Mouse (Mus musculus) monocyte, adult 2 months (primary cell): ENCODE measurements at regions not wholly inside any gene's neighbourhood (a gene's known extent, or its start where the extent isn't known, plus 50 kb on each side); places are given as distances from the start of the nearest gene placed in this dataset.
"Not testable (repeated sequence)": the region's sequence is repeated elsewhere in the genome, so short reads cannot be mapped to it uniquely, and the experiment has no call there.

Experiments
- DNase-seq, 2 experiments: peaks; one replicate each; pipeline ENCODE4 v3.0.0; 2022; ENCODE audit warnings: low spot score in 2 of 2, low read depth in 1 of 2

GRCm38 (mm10) chr7:82047456-82047855 lies 55.4 kb upstream of the Bnc1 start:
- DNase-seq, result no peak

DNA sequence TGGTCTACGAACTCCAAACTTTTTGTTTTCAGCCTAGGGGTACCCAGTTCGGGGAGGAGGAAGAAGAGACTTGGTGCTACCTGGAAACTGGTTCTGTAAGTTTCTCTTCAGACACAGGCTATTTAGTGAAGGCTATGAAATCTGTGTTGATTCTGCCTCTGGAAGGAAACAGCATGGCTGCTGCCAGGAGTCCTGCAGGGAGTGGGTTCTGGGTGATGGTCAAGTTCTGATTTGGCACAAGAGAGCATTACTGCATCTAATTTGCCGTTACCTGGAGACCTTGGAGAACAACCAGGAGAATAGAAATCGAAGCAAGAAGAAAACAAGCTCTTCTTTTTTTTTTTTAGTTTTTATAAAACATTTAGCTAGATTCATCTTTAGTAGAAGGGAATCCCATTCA lies 61.3 kb upstream of the Bnc1 start:
- no peak for DNase-seq

GRCm38 (mm10) chr7:82056551-82057230 lies 64.6 kb upstream of the Bnc1 start:
- DNase-seq, result no peak

DNA sequence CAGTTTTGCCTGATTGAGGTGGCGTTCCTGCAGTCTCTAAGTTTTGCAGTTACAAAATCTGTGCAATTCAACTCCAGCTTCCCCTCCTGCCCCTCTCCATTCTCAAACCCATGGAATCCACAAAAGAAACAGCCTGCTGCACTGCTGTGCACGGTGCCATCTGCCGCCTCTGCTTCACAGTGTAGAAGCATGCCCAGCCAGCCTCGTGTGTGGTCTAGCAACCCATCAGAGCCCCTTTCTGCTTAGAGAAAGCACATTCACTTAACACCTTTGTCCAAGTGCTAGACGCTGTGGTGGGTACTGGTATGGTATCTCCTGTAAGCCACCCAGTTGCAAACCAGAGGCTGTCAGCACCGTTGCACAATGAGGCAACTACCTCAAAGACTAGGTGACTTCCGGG lies 71.3 kb upstream of the Bnc1 start:
- no peak for DNase-seq

- no peak for DNase-seq
Observed at GRCm38 (mm10) chr7:82069629-82070450, 77.7 kb upstream of the Bnc1 start.

DNA sequence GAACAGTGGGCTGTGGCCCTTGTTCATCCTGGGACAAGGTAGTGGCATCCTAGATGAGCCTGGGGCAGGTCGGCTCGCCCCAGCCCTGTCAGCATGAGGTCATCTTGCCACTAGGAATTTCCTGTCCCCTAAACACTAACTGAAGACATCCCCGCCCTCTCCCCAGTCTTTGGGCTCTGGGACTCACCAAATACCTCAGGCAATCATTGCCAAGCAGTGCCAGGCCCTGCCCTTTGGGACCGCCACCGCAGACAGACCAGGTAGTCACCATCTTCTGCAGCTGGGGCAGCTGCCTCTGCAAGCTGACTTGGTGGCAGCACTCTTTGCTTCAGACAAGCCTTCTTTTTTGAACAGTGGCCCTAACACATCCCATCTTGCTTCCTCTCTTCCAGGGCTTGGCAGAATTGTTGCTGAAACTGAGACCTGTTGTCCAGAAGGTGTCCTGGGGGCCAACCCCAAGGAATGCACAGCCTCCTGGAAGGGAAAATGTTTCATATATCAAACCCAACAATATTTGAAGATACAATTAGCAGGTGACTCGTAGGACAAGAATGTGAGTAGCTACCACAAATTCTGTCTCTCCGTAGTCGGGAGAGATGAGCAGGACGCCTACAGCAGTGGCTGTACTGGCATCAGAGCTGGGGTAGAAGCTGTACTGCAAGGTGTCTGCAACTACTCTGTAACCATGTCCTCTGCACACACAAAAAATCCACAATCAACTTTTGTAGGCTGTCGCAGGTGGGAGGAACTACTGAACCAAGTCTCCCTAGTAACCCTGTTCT lies 79.0 kb upstream of the Bnc1 start:
- DNase-seq, result no peak

DNA sequence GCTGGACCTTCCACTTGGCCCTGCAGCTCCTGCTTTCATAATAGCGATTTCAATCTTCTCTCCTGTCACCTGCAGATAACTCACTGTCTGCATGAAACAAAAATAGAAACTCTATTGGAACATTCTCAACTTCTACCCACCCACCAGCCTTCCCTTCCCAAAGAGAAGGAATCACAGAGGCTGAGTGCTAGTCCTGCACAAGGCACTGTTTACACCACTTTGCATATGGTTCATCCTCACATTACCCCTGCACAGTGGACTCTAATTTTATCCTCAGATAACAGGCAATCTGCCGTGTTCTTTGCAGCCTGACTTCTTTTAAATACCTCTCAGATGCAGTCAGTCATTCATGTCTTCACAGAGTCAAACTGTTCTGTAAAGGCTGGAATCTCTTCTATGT lies 83.3 kb upstream of the Bnc1 start:
- no peak for DNase-seq

DNA sequence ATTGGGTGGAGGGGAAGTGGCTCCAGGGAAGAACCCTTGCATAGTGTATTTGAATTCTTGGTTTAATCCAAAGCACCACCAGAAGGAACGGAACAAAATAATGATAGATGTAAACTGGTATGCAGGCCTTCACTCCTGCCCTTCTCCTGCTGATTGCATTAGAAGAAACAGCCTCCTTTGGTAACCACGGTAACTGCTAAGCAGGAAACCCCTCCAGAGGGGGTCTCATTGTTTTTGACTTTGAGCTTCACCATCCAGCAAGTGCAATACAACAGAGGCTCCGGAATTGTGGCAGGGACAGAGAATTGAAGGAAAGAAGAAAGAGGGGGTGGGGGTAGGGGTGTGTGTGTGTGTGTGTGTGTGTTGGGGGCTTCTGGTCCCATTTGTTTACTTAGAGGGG lies 89.8 kb upstream of the Bnc1 start:
- DNase-seq, result no peak

- DNase-seq, result no peak
Observed at GRCm38 (mm10) chr7:82082883-82083282, 90.8 kb upstream of the Sh3gl3 start.

GRCm38 (mm10) chr7:82084473-82084872 lies 89.2 kb upstream of the Sh3gl3 start:
- DNase-seq, result no peak

DNA sequence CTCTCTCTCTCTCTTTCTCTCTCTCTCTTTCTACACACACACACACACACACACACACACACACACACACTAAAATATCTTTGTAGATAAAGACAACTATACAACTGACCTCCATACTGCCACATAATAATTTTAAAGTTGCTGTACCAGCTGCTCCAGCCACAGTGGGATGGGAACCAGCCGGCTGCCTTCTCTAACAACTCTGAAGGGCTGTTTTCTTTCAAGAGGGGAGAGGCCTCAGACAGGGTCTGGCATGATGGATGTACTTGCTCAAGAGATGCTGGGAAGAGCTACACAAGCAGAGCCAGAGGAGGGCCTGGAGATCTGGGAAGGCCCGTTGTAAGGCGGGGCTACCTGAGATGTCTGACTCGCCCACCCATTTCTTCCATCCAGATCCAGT lies 88.4 kb upstream of the Sh3gl3 start:
- DNase-seq, result no peak

DNA sequence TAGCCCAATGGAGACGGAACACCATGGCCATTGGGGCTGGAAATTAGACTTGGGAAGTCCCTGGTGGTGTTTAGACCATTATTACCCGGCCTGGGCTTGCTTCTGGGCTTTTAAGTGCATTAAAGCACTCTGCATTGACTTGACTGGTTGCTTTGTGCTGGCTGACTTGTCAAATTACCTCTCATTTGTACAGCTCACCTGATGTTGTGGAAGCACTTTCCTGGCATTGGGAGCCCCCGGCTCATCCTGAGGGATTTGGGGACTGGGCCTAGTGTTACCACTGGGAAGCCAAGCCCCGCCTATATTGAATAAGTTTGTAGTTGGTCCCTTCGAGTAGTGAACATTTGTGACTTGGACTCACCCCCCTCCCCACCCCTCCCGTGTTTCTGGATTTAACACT lies 75.5 kb upstream of the Sh3gl3 start:
- no peak for DNase-seq

- DNase-seq, result no peak
Observed at GRCm38 (mm10) chr7:82101314-82101713, 72.3 kb upstream of the Sh3gl3 start.

DNA sequence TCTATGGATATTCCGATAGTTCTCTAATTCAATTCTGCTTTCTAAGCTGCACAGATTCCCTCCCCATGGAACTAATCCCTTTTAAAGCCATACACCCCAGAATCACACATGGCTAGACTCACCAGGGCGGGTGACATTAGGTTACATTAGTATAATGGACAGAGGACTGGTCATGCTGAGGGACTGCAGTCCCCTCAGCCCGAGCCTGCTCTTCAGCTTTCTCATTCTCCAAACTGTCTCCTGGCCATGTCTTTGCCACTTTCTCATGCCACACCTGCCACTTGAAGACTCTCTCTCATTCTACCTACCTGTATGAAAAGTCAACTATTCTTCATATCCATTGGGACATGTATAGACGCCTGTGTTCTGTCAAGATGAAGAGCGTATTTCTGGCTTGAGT lies 68.0 kb upstream of the Sh3gl3 start:
- no peak for DNase-seq

- DNase-seq, result not testable (repeated sequence)
Observed at GRCm38 (mm10) chr7:82109141-82109540, 64.5 kb upstream of the Sh3gl3 start.

DNA sequence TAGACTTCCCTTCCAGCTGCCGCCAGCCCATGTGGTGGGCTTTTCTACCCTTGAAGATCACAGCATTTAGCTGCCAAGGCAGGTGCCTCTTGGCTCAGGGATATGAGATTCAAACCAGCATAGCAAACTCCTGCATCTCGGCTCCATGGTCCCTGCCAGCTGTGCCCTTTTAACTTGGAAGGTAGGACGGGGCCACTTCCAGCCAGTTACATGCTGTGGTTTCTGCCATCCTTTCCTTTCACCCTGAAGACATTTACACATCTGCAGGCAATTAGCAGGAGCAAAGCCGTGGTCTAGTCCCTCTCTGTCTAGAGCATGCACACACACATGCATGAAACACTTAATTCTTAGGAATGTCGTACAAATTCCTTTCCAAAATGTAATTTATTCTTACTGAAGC lies 64.1 kb upstream of the Sh3gl3 start:
- DNase-seq, result no peak

DNA sequence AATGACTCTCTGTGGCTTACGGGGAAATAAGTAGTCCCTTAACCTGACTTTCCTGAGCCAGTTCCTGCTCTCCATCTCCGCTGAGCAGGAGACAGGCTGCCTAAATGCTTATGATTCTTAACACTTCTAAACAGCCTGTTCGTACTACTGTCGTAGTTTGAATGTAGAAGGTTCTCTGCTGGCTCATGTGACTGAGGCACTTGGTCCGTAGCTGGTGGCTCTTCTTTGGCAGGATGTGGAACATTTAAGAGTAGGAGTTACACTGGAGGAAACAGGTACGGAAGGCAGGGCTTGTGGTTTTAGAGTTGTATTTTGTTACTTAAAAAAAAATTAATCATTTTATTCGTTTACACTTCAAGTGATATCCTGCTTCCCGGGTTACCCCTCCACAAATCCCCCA lies 63.7 kb upstream of the Sh3gl3 start:
- no peak for DNase-seq

- no peak for DNase-seq
Observed at GRCm38 (mm10) chr7:82112046-82112445, 61.6 kb upstream of the Sh3gl3 start.

- no peak for DNase-seq
Observed at GRCm38 (mm10) chr7:82115646-82116045, 58.0 kb upstream of the Sh3gl3 start.

GRCm38 (mm10) chr7:82119266-82119665 lies 54.4 kb upstream of the Sh3gl3 start:
- DNase-seq, result no peak

DNA sequence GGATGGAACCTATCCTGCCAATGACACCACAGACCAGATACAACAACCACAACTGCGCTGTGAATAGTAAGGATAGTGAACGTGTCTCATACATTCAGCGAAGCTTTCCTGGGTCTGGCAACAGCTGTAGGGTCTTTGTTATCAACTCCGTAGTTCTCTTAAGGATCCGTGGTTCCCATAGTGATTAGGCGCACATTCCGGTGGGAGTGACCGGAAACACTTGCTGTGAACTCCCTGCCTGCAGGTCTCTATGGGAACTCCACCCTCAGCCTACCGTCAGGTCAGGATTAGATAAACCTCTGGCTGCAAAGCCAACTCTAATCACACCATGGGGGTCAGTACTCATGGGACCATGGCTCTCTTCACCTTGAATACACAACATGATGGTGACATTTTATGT lies 53.8 kb upstream of the Sh3gl3 start:
- DNase-seq, result no peak

GRCm38 (mm10) chr7:82121746-82122145 lies 51.9 kb upstream of the Sh3gl3 start:
- DNase-seq, result peak in 1 of 2 experiments; percentile 12
